Mouse (Mus musculus) kidney, postnatal 0 days (tissue): ENCODE measurements at regions not wholly inside any gene's neighbourhood (a gene's known extent, or its start where the extent isn't known, plus 50 kb on each side); places are given as distances from the start of the nearest gene placed in this dataset.

Source experiments
- ATAC-seq: fragments of 200-750 bp; cut with Nextera tagmentation; replicated peaks from 2 replicates; pipeline ENCODE4 v1.8.0; 2017; ENCODE audit warnings: low read depth, moderate number of reproducible peaks, moderate TSS enrichment, moderate library complexity; ENCODE audit not compliant: low FRiP score
- DNase-seq: peaks from one replicate; pipeline ENCODE4 v3.0.0-alpha.2; 2016; ENCODE audit warnings: low spot score
- H3K27ac ChIP-seq: fragments of 300-500 bp; sonication (generic); 2 replicates; pipeline ENCODE4 v1.5.1; 2014; ENCODE audit warnings: mild to moderate bottlenecking
- H3K27me3 ChIP-seq: fragments of 300-500 bp; sonication (generic); 2 replicates; pipeline ENCODE4 v1.6.1; 2014; ENCODE audit warnings: low read length, mixed read lengths; ENCODE audit not compliant: insufficient read depth
- H3K36me3 ChIP-seq: fragments of 300-500 bp; sonication (generic); 2 replicates; pipeline ENCODE4 v1.6.1; 2014; ENCODE audit warnings: low read length, mixed read lengths; ENCODE audit not compliant: insufficient read depth
- H3K4me1 ChIP-seq: fragments of 300-500 bp; sonication (generic); replicated peaks from 2 replicates; pipeline ENCODE4 v1.6.1; 2014; ENCODE audit warnings: antibody characterized with exemption, low read length, mixed read lengths; ENCODE audit not compliant: insufficient read depth
- H3K4me2 ChIP-seq: fragments of 300-500 bp; sonication (generic); 2 replicates; pipeline ENCODE4 v1.6.1; 2014; ENCODE audit warnings: mild to moderate bottlenecking, low read length, moderate library complexity, mixed read lengths
- H3K4me3 ChIP-seq: fragments of 300-500 bp; sonication (generic); replicated peaks from 2 replicates; pipeline ENCODE4 v1.5.1; 2014; ENCODE audit warnings: low read depth, low read length
- H3K9ac ChIP-seq: fragments of 300-500 bp; sonication (generic); 2 replicates; pipeline ENCODE4 v1.6.1; 2014; ENCODE audit warnings: low read depth, low read length
- H3K9me3 ChIP-seq: fragments of 300-500 bp; sonication (generic); replicated peaks from 2 replicates; pipeline ENCODE4 v1.6.1; 2016; ENCODE audit warnings: low read length, inconsistent platforms, mixed read lengths
- CTCF ChIP-seq: IDR thresholded peaks from 2 replicates; pipeline ENCODE4 v1.5.1; 2016; ENCODE audit warnings: antibody characterized with exemption, low read depth, mild to moderate bottlenecking, moderate library complexity
- WGBS: fragments of 180-500 bp; shearing (Covaris S2); extraction: QIAGEN DNeasy Blood & Tissue Kit; methylation state at CpG from one replicate; pipeline ENCODE4 v1.1.7; 2014; 5-methylcytosine and 5-hydroxymethylcytosine counted together

DNA sequence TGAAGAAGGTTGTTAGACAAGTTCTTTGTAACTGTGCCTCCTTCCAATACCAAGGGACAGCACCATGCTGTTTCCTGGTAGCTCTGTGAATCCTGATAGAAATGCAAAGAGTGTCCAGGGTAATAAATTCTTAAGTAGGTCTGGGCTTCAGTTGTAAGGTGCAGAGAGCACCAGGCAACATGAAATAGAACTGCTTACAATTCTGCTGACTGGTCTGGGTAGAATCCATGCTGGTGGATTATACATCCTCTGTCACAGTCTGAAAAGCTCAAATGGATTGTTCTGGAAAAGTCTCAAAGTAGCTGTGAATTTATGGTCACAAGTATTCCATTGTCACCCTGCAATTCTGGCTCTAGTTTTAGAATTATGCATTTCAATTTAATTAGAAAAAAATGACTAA lies 251.7 kb downstream of the Fam84b start:
- Histone ChIP-seq H3K27me3 (no peaks in the 10 kb centered on the region), H3K4me2 (no peak overlapping the region), H3K36me3 (no peaks in the 10 kb centered on the region), H3K27ac (no peak overlapping the region), H3K9ac (no peak overlapping the region), H3K4me1 (no peaks in the 10 kb centered on the region), H3K4me3 (no peak overlapping the region), H3K9me3 (no peaks in the 10 kb centered on the region)
- no peak for TF ChIP-seq CTCF
- DNase-seq (peak; percentile 33), ATAC-seq (no peak)

DNA sequence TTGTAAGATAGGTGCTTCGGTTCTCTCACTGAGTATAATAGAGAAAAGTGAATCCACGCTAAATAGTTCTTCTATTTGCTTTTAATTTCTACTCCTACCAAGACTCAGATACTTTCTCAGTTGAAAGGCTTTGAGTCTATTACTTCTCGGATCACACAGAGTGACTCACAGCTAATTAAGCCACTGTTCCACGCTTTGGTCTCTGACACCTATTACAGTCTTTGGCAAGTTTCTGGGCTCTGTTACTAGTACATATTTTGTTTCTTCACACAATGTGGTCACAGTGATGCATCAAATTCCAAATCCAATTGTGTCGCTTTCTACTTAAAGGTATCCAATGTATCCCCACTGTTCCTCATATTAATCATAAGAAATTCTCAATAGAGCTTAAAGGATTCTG lies 276.5 kb downstream of the Fam84b start:
- Histone ChIP-seq H3K9me3 (no peaks in the 10 kb centered on the region), H3K4me2 (no peak overlapping the region), H3K36me3 (no peaks in the 10 kb centered on the region), H3K4me3 (no peak overlapping the region), H3K27ac (no peak overlapping the region), H3K4me1 (no peaks in the 10 kb centered on the region), H3K27me3 (no peaks in the 10 kb centered on the region), H3K9ac (no peak overlapping the region)
- ATAC-seq (no peak), DNase-seq (no peak)
- 69% methylated on average over 5 of the region's 5 CpGs for WGBS
- no peak for TF ChIP-seq CTCF

DNA sequence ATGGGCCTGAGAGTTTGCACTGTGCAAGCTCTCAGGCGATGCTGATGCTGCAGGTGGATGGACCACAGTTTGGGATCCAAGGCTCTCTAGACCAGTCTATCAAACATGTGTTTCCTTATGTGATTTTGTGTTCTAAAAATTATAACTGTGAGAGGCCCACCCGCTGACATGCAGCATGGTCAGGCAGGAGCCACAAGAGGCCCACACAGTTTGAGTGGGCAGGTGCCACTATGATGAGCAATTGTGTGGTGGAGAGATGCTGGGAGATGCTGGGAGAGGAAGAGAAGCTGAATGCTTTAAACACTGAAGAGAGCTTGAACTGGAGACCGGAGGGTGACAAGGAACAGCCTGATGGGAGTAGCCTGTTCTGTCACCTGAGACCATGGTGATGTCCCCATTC lies 287.3 kb downstream of the Fam84b start:
- Histone ChIP-seq H3K4me3 (no peak overlapping the region), H3K27ac (no peak overlapping the region), H3K36me3 (no peaks in the 10 kb centered on the region), H3K27me3 (no peaks in the 10 kb centered on the region), H3K4me2 (no peak overlapping the region), H3K4me1 (no peaks in the 10 kb centered on the region), H3K9ac (no peak overlapping the region), H3K9me3 (no peaks in the 10 kb centered on the region)
- no peak for TF ChIP-seq CTCF
- DNase-seq = no peak
- WGBS = 85% methylated on average over 3 of the region's 3 CpGs
- ATAC-seq = no peak

DNA sequence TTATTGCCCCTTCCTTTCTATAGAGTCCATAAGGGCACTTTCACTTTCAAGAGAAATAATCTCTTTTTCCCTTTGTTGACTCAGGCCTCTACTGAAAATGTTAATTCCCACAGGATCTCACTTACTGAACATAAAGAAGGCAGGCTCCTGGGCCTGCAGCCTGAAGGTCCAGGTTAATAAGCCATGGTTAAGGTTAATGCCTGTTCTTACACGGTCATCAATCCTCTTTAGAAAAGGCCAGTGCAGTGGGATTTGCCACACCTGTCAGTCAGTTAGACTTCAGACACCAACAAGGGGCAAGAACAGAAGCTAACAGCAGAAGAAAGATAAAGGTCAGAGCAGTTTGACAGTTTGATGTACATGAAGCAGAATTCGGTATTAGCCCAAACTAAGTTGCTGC lies 288.6 kb downstream of the Fam84b start:
- Histone ChIP-seq H3K27me3 (no peaks in the 10 kb centered on the region), H3K4me3 (no peak overlapping the region), H3K9me3 (no peaks in the 10 kb centered on the region), H3K4me2 (no peak overlapping the region), H3K9ac (no peak overlapping the region), H3K4me1 (no peaks in the 10 kb centered on the region), H3K36me3 (no peaks in the 10 kb centered on the region), H3K27ac (no peak overlapping the region)
- WGBS = 22% methylated on average over 2 of the region's 2 CpGs
- no peak for ATAC-seq
- no peak for DNase-seq
- no peak for TF ChIP-seq CTCF

DNA sequence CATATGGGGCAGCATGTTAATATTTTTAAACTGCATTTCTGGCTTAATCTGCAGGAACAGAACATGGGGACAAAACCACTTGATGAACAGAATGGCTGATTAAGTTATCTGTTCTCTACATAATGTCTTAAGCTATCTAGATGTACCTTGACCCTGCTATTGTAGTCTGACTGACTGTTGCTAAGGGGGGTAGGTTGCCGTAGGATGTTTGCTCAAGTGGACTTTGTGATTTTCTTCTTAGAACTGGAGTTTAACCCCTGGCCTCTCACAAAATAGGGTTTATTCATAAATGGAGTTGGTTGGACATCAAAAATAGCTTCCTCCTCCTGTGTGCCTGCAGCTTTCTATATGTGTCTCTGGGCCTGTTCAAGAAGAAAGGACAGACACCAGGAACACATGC lies 292.9 kb downstream of the Fam84b start:
- ATAC-seq = no peak
- DNase-seq = no peak

DNA sequence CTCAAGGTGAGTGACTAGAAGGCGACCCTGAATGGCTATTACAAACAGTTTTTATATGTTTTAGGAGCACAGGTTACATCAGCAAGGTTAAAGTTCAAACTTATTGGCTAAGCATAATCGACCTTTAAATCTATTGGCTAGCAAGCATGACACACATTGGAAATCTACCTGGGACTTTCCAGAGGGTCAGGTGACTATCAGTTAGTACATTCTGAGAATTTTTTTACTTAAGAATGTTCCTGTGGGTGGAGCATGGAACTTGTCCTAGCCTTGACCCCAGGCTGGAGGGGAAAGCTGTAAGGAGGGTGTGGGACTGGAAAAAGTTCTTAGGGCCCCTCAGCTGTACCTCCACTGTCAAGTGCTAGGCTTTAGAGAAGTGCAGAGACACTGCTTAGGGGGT lies 297.9 kb downstream of the Fam84b start:
- Histone ChIP-seq H3K27me3 (no peaks in the 10 kb centered on the region), H3K4me3 (no peak overlapping the region), H3K9me3 (no peaks in the 10 kb centered on the region), H3K9ac (no peak overlapping the region), H3K27ac (no peak overlapping the region), H3K4me1 (no peaks in the 10 kb centered on the region), H3K36me3 (no peaks in the 10 kb centered on the region), H3K4me2 (no peak overlapping the region)
- no peak for ATAC-seq
- no peak for TF ChIP-seq CTCF
- WGBS = 82% methylated on average over 2 of the region's 2 CpGs
- no peak for DNase-seq

More for the DNA sequence above, 292.9 kb downstream of the Fam84b start:
- TF ChIP-seq CTCF = no peak
- 70% methylated on average over 1 of the region's 1 CpGs for WGBS
- Histone ChIP-seq H3K9ac (no peak overlapping the region), H3K27me3 (no peaks in the 10 kb centered on the region), H3K4me3 (no peak overlapping the region), H3K9me3 (no peaks in the 10 kb centered on the region), H3K27ac (no peak overlapping the region), H3K4me2 (no peak overlapping the region), H3K36me3 (no peaks in the 10 kb centered on the region), H3K4me1 (no peaks in the 10 kb centered on the region)

DNA sequence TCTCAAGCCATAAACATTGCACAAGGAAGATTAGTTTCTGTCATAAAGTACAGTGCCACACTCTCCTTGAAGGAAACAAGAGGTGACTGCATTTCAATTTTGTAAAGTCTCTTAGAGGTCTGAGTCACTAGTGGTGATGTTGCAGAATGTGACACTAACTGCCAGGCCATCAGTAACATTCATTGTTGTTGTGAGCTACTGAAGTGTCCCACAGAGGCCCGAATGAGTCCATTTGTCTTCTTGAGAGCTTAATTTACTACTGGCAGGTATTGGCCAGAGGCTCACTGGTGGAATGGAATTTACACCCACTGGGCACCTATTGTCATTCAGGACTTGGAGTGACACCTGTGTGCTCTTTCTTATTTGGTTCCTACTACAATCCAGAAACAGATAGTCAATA lies 299.0 kb downstream of the Fam84b start:
- DNase-seq = no peak
- no peak overlapping the region for H3K4me2 ChIP-seq
- 29% methylated on average over 1 of the region's 1 CpGs for WGBS
- TF ChIP-seq CTCF = no peak
- H3K27ac ChIP-seq = no peak overlapping the region
- ATAC-seq = no peak
- H3K9me3 ChIP-seq = no peaks in the 10 kb centered on the region
- H3K4me3 ChIP-seq = no peak overlapping the region
- H3K36me3 ChIP-seq = no peaks in the 10 kb centered on the region
- no peaks in the 10 kb centered on the region for H3K4me1 ChIP-seq
- no peaks in the 10 kb centered on the region for H3K27me3 ChIP-seq
- no peak overlapping the region for H3K9ac ChIP-seq
